Mouse (Mus musculus): Measurements from ENCODE around the gene Cfap300. TPM values are rescaled to one million over a fixed set of nuclear protein-coding genes. Genes with fewer than 3 reads are reported as not detected.

Gene Cfap300
- polyA plus RNA-seq, 1 experiment from 2014 or later, result 3.2 TPM

DNA sequence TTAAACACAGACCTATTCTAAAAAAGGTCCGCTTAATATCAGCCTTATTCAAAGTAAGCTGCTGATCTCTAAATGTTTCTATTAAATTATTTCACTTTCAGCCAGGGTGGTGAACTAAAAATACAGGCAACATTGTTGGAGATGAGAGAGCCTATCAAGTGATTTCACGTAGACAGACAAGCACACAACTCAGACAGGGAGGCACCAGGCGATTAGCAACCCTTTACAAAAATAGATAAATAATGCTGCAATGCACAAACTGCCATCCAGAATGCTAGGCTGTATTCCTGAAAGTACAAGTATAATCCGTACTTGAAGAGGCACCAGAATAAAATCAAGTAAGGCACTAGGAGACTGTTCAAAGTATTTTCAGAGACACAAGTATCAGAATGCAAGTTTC, 58.3 kb downstream of the Cfap300 start:
- no peak for DNase-seq (ENCODE audit: low spot score)

DNA sequence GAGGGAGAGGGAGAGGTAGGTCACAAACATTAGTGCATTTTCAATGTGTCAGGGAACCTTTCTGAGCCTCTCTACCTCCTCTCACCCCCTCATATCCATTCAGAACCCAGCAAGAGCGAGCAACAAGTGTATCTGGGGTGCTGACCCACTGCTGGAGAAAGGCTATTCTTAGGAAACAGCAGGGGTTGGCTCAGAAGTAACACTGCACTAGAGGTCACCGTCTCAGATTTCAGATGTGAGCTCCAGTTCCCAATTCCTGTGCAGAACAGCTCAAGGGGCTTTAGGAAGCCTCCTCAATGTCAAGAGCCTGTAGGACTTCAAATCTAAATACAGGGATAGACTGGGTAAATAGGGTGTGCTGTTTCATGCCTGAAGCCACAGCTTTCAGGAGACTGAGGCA, 59.0 kb downstream of the Cfap300 start:
- DNase-seq (ENCODE audit: low spot score), result no peak

DNA sequence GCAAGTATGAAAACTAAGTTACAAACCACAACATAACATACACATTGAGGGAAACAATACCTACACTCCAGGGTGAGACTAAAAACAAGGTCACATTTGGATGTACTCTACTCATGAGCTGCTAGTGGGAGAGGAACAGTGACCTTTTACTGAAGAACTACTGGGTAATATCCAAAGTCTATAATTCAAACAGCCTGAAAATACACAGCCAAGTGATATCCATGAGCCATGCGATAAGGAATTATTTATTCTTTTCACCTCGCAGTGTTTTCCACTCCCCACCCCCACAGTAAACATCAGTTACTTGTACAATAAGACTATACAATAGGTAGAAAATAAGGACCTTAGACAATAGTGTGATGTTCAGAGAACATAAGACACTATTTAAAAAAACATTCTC, 62.5 kb downstream of the Cfap300 start:
- DNase-seq (ENCODE audit: low spot score), result no peak

DNA sequence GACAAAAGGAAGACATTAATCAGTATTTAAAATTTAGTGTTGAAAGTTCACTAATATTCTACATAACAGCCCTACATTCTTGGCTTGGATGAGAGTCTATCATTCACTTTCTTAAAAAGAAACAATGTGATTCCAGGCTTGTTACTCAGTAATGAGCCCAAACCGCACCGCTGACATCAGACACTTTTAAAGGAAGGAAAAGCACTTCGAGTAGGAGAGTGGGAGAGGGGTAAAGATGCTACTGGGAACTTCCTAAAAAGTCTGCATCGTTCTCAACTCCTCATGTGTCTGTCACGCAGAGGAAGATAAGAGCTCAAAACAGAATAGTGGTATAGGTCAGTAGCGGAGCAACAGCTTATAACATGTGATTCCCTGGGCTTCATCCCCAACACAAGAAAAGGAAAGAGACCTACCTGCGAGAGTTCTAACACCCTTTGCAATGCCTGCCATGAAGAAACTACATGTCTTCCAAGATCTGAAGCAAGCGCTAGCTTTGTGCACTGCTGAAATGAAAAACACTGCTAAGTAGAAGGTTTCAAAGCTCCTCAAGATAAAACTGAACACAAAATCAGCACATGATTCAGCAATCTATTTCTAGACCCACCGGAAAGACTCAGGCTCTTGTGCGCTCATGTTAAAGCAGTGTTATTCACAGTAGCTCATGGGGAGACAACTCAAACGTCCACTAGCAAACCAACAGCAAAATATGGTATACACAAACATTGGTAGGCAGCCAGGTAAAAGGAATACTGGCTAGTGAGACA, 63.3 kb downstream of the Cfap300 start:
- no peak for DNase-seq (ENCODE audit: low spot score)

DNA sequence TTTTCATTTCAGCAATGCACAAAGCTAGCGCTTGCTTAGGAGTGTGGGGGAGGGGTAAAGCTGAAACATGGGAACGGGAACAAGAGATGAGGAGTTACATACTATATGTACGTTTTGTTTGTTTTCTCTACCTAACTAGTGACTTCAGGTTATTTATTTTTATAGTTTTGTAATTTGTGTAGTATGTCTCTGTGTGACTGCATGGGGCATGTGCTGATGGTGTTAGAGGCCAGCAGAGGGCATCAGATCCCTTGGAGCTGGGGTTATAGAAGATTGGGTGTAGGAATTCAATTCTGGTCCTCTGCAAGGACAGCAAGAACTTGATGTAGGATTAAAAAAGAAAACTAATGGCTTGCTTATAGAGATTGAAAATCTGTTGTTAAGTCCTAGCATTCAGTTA, 64.1 kb downstream of the Cfap300 start:
- no peak for DNase-seq (ENCODE audit: low spot score)

DNA sequence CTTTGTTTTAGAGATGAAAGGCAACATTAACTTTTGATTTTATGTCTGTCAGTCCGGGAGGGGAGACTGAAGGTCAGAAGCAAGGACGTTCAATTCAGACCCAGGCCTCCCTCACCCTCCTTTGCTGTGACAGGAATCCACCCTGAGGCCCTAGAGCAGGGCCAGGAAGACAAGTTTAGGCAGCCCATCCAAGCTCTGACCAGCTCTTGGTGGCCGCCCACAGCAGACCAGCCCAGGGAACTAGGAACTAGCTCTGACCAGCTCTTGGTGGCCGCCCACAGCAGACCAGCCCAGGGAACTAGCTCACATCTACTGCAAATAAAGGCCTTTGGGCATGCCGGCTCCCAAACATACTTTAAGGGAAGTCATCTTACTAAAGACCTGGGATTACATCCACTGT, 65.0 kb downstream of the Cfap300 start:
- DNase-seq (ENCODE audit: low spot score), result no peak

DNA sequence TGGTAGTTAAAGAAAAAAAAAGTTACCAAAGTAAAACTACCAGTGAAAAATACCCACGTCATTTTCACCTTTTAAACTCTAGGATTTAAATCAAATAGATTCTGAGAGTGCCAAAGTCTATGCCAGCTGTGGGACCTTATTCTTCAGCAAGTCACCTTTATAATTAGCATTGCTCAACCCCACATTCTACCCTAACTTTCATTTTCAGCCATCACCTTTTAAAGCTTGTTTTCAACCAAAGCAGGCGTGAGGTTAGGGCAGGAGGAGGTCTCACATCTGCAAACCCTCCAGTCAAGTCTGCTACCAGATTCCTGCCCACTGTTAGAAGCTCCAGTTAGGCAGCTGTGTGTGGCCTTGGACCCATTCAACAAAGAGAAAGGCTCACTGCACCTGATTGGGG, 70.6 kb downstream of the Cfap300 start:
- no peak for DNase-seq (ENCODE audit: low spot score)

Other genes with a start within 250 kb of the Cfap300 start
- gene Birc2, start 205.8 kb downstream of the Cfap300 start, polyA plus RNA-seq (2015; fragmentation: Nextera tagmentation; extraction: Ambion mirVana), result 60.0 and 60.6 TPM in 2 replicates
- gene Birc3, start 169.6 kb downstream of the Cfap300 start, polyA plus RNA-seq (2015; fragmentation: Nextera tagmentation; extraction: Ambion mirVana), result 32.9 and 34.4 TPM in 2 replicates
- gene Yap1, start 38.2 kb downstream of the Cfap300 start, polyA plus RNA-seq (2015; fragmentation: Nextera tagmentation; extraction: Ambion mirVana), result 5.3 and 5.5 TPM in 2 replicates
- 1.3 and 1.7 TPM in 2 replicates for gene Cep126, start 91.5 kb upstream of the Cfap300 start, polyA plus RNA-seq (2015; fragmentation: Nextera tagmentation; extraction: Ambion mirVana)

All from thymus, postnatal 0 days (tissue).